Mouse (Mus musculus) CD4-positive, CD25-positive, alpha-beta regulatory T cell, adult 4 months (primary cell): ENCODE measurements at regions not wholly inside any gene's neighbourhood (a gene's known extent, or its start where the extent isn't known, plus 50 kb on each side); places are given as distances from the start of the nearest gene placed in this dataset.

Source experiments
- ATAC-seq: one replicate; pipeline ENCODE4 v1.8.0; 2017

GRCm38 (mm10) chr2:75245256-75245655, 413.8 kb upstream of the Hnrnpa3 start:
- no peak for ATAC-seq

- ATAC-seq = no peak
Observed at GRCm38 (mm10) chr2:75245662-75246061, 413.4 kb upstream of the Hnrnpa3 start.

- ATAC-seq = no peak
Observed at GRCm38 (mm10) chr2:75246082-75246743, 412.8 kb upstream of the Hnrnpa3 start.

- ATAC-seq = no peak
Observed at GRCm38 (mm10) chr2:75248251-75248650, 410.8 kb upstream of the Hnrnpa3 start.

GRCm38 (mm10) chr2:75250507-75250906, 408.6 kb upstream of the Hnrnpa3 start:
- no peak for ATAC-seq

- ATAC-seq = no peak
Observed at GRCm38 (mm10) chr2:75252829-75253228, 406.2 kb upstream of the Hnrnpa3 start.

- ATAC-seq = no peak
Observed at GRCm38 (mm10) chr2:75265218-75265617, 393.8 kb upstream of the Hnrnpa3 start.

- no peak for ATAC-seq
Observed at GRCm38 (mm10) chr2:75265739-75266699, 393.0 kb upstream of the Hnrnpa3 start.

GRCm38 (mm10) chr2:75267949-75268348, 391.1 kb upstream of the Hnrnpa3 start:
- ATAC-seq = no peak

GRCm38 (mm10) chr2:75269446-75269845, 389.6 kb upstream of the Hnrnpa3 start:
- no peak for ATAC-seq

- ATAC-seq = no peak
Observed at GRCm38 (mm10) chr2:75270115-75270514, 388.9 kb upstream of the Hnrnpa3 start.

- no peak for ATAC-seq
Observed at GRCm38 (mm10) chr2:75287900-75288299, 371.2 kb upstream of the Hnrnpa3 start.

GRCm38 (mm10) chr2:75291674-75292073, 367.4 kb upstream of the Hnrnpa3 start:
- no peak for ATAC-seq

- ATAC-seq = no peak
Observed at GRCm38 (mm10) chr2:75306821-75307220, 352.2 kb upstream of the Hnrnpa3 start.

- ATAC-seq = no peak
Observed at GRCm38 (mm10) chr2:75311191-75311590, 347.9 kb upstream of the Hnrnpa3 start.

- no peak for ATAC-seq
Observed at GRCm38 (mm10) chr2:75312246-75312645, 346.8 kb upstream of the Hnrnpa3 start.

- ATAC-seq = no peak
Observed at GRCm38 (mm10) chr2:75315341-75315740, 343.7 kb upstream of the Hnrnpa3 start.

GRCm38 (mm10) chr2:75318190-75318589, 340.9 kb upstream of the Hnrnpa3 start:
- no peak for ATAC-seq

- ATAC-seq = no peak
Observed at GRCm38 (mm10) chr2:75324146-75324749, 334.8 kb upstream of the Hnrnpa3 start.

- no peak for ATAC-seq
Observed at GRCm38 (mm10) chr2:75329598-75329997, 329.5 kb upstream of the Hnrnpa3 start.

GRCm38 (mm10) chr2:75341310-75341709, 317.8 kb upstream of the Hnrnpa3 start:
- no peak for ATAC-seq

GRCm38 (mm10) chr2:75341726-75342280, 317.3 kb upstream of the Hnrnpa3 start:
- ATAC-seq = no peak

GRCm38 (mm10) chr2:75350902-75351301, 308.2 kb upstream of the Hnrnpa3 start:
- no peak for ATAC-seq
